Mouse (Mus musculus) limb, embryonic 15.5 days (tissue): ENCODE measurements around the gene Fbxo46. TPM values are rescaled to one million over a fixed set of nuclear protein-coding genes. Genes with fewer than 3 reads are reported as not detected.

Experiments used
- ATAC-seq: fragments of 200-750 bp; cut with Nextera tagmentation; 2 replicates; pipeline ENCODE4 v1.8.0; 2017; ENCODE audit warnings: low read depth, moderate TSS enrichment; ENCODE audit not compliant: insufficient number of reproducible peaks, low FRiP score, low TSS enrichment
- H3K27ac ChIP-seq: fragments of 300-500 bp; sonication (generic); 2 replicates; pipeline ENCODE4 v1.5.1; 2015; ENCODE audit warnings: moderate library complexity, mild to moderate bottlenecking, inconsistent platforms
- H3K27me3 ChIP-seq: fragments of 300-500 bp; sonication (generic); 2 replicates; pipeline ENCODE4 v1.6.1; 2015; ENCODE audit warnings: inconsistent platforms
- H3K36me3 ChIP-seq: fragments of 300-500 bp; sonication (generic); 2 replicates; pipeline ENCODE4 v1.6.1; 2015; ENCODE audit warnings: inconsistent platforms
- H3K4me1 ChIP-seq: fragments of 300-500 bp; sonication (generic); 2 replicates; pipeline ENCODE4 v1.6.1; 2015; ENCODE audit warnings: inconsistent platforms
- H3K4me2 ChIP-seq: fragments of 300-500 bp; sonication (generic); 2 replicates; pipeline ENCODE4 v1.6.1; 2015; ENCODE audit warnings: mild to moderate bottlenecking, inconsistent platforms
- H3K4me3 ChIP-seq: fragments of 300-500 bp; sonication (generic); 2 replicates; pipeline ENCODE4 v1.5.1; 2015; ENCODE audit warnings: mild to moderate bottlenecking, inconsistent platforms
- H3K9ac ChIP-seq: fragments of 300-500 bp; sonication (generic); 2 replicates; pipeline ENCODE4 v1.6.1; 2015; ENCODE audit warnings: inconsistent platforms
- H3K9me3 ChIP-seq: fragments of 300-500 bp; sonication (generic); 2 replicates; pipeline ENCODE4 v1.6.1; 2016; ENCODE audit warnings: inconsistent platforms
- WGBS: fragments of 180-500 bp; shearing (Covaris S2); methylation state at CpG from one replicate; pipeline ENCODE4 v1.1.7; 2015; 5-methylcytosine and 5-hydroxymethylcytosine counted together
- polyA plus RNA-seq: library from polyadenylated mRNA; unstranded; fragments of >200 nt; fragmentation: Nextera tagmentation; extraction: Ambion mirVana; gene quantifications from 2 replicates; pipeline ENCODE4 v1.2.1, GENCODE M21; 2015

Gene Fbxo46
- polyA plus RNA-seq, 1 experiment from 2014 or later, result 16.9 TPM

GRCm38 (mm10) chr7:19093537-19094385 lies 25.9 kb upstream of the Fbxo46 start:
- Histone ChIP-seq H3K9me3 (no peaks in the 10 kb centered on the region), H3K4me2 (peak overlapping the region; percentile 88), H3K4me3 (peak overlapping the region; percentile 86), H3K27ac (peak overlapping the region; percentile 99), H3K36me3 (peaks cover 38% of the 10 kb centered on the region), H3K9ac (peak overlapping the region; percentile 78), H3K27me3 (peaks cover 4% of the 10 kb centered on the region; the same call in 1 of the 2 replicates), H3K4me1 (peaks cover 54% of the 10 kb centered on the region)
- under 1% methylated on average over 45 of the region's 45 CpGs for WGBS
- ATAC-seq, result peak; percentile 84

GRCm38 (mm10) chr7:19094471-19094825 lies 25.2 kb upstream of the Fbxo46 start, which contains the start of gene Six5:
TSS of gene Six5 (plus strand) at chr7:19094594.
- Histone ChIP-seq H3K27ac (peak within 1 kb of the TSS; percentile 99), H3K36me3 (peaks cover 34% of the 10 kb centered on the region), H3K4me3 (peak within 1 kb of the TSS; percentile 86), H3K4me2 (peak within 1 kb of the TSS; percentile 88), H3K27me3 (peaks cover 4% of the 10 kb centered on the region; the same call in 1 of the 2 replicates), H3K9ac (peak within 1 kb of the TSS; percentile 78), H3K9me3 (no peaks in the 10 kb centered on the region), H3K4me1 (peaks cover 54% of the 10 kb centered on the region)
- ATAC-seq, result peak; percentile 26
- WGBS, result 1% methylated on average over 20 of the region's 36 CpGs

GRCm38 (mm10) chr7:19094826-19095750 lies 24.6 kb upstream of the Fbxo46 start:
- under 1% methylated on average over 83 of the region's 87 CpGs for WGBS

GRCm38 (mm10) chr7:19095751-19096110 lies 23.9 kb upstream of the Fbxo46 start:
- H3K27ac ChIP-seq, result peak overlapping the region; percentile 99
- 1% methylated on average over 19 of the region's 19 CpGs for WGBS
- peak overlapping the region; percentile 88 for H3K4me2 ChIP-seq
- peak; percentile 6; the same call in 1 of the 2 replicates for ATAC-seq
- H3K36me3 ChIP-seq, result peaks cover 25% of the 10 kb centered on the region
- H3K4me1 ChIP-seq, result peaks cover 54% of the 10 kb centered on the region
- H3K9ac ChIP-seq, result peak overlapping the region; percentile 78
- H3K9me3 ChIP-seq, result no peaks in the 10 kb centered on the region
- peaks cover 1% of the 10 kb centered on the region; the same call in 1 of the 2 replicates for H3K27me3 ChIP-seq
- peak overlapping the region; percentile 86 for H3K4me3 ChIP-seq

More at GRCm38 (mm10) chr7:19094826-19095750, 24.6 kb upstream of the Fbxo46 start:
- Histone ChIP-seq H3K9me3 (no peaks in the 10 kb centered on the region), H3K36me3 (peaks cover 32% of the 10 kb centered on the region), H3K4me2 (peak overlapping the region; percentile 88), H3K4me1 (peaks cover 54% of the 10 kb centered on the region), H3K27me3 (peaks cover 4% of the 10 kb centered on the region; the same call in 1 of the 2 replicates), H3K9ac (peak overlapping the region; percentile 78), H3K4me3 (peak overlapping the region; percentile 86), H3K27ac (peak overlapping the region; percentile 99)
- no peak for ATAC-seq

GRCm38 (mm10) chr7:19096421-19096976 lies 23.2 kb upstream of the Fbxo46 start:
- H3K27me3 ChIP-seq, result no peaks in the 10 kb centered on the region
- H3K36me3 ChIP-seq, result peaks cover 20% of the 10 kb centered on the region; the same call in 1 of the 2 replicates
- H3K9me3 ChIP-seq, result no peaks in the 10 kb centered on the region
- peaks cover 52% of the 10 kb centered on the region for H3K4me1 ChIP-seq
- H3K4me2 ChIP-seq, result peak overlapping the region; percentile 88
- H3K9ac ChIP-seq, result peak overlapping the region; percentile 78
- peak overlapping the region; percentile 86 for H3K4me3 ChIP-seq
- WGBS, result 45% methylated on average over 5 of the region's 5 CpGs
- no peak for ATAC-seq
- peak overlapping the region; percentile 99 for H3K27ac ChIP-seq

- Histone ChIP-seq H3K9me3 (no peaks in the 10 kb centered on the region), H3K27ac (no peak overlapping the region; the same call in 1 of the 2 replicates), H3K4me2 (no peak overlapping the region), H3K27me3 (no peaks in the 10 kb centered on the region), H3K4me1 (peaks cover 45% of the 10 kb centered on the region), H3K4me3 (peak overlapping the region; percentile 86; the same call in 1 of the 2 replicates), H3K36me3 (peaks cover 20% of the 10 kb centered on the region; the same call in 1 of the 2 replicates), H3K9ac (no peak overlapping the region)
- ATAC-seq, result no peak
- 60% methylated on average over 2 of the region's 2 CpGs for WGBS
Measured at GRCm38 (mm10) chr7:19097217-19097616, 22.4 kb upstream of the Fbxo46 start.

- no peak overlapping the region for H3K27ac ChIP-seq
- no peaks in the 10 kb centered on the region for H3K27me3 ChIP-seq
- no peak overlapping the region for H3K9ac ChIP-seq
- peaks cover 21% of the 10 kb centered on the region; the same call in 1 of the 2 replicates for H3K36me3 ChIP-seq
- no peak for ATAC-seq
- no peaks in the 10 kb centered on the region for H3K9me3 ChIP-seq
- no peak overlapping the region for H3K4me2 ChIP-seq
- peaks cover 39% of the 10 kb centered on the region for H3K4me1 ChIP-seq
- no peak overlapping the region for H3K4me3 ChIP-seq
Measured at GRCm38 (mm10) chr7:19097863-19098262, 21.8 kb upstream of the Fbxo46 start.

- no peaks in the 10 kb centered on the region for H3K27me3 ChIP-seq
- peaks cover 31% of the 10 kb centered on the region for H3K4me1 ChIP-seq
- H3K36me3 ChIP-seq, result peaks cover 25% of the 10 kb centered on the region; the same call in 1 of the 2 replicates
- no peak overlapping the region for H3K9ac ChIP-seq
- no peak for ATAC-seq
- H3K4me3 ChIP-seq, result no peak overlapping the region
- no peak overlapping the region for H3K27ac ChIP-seq
- 72% methylated on average over 7 of the region's 7 CpGs for WGBS
- H3K4me2 ChIP-seq, result no peak overlapping the region
- no peaks in the 10 kb centered on the region for H3K9me3 ChIP-seq
Measured at GRCm38 (mm10) chr7:19098811-19099210, 20.8 kb upstream of the Fbxo46 start.

GRCm38 (mm10) chr7:19100290-19100689 lies 19.4 kb upstream of the Fbxo46 start:
- Histone ChIP-seq H3K9ac (no peak overlapping the region), H3K4me1 (peaks cover 27% of the 10 kb centered on the region), H3K27me3 (no peaks in the 10 kb centered on the region), H3K9me3 (no peaks in the 10 kb centered on the region), H3K36me3 (peaks cover 25% of the 10 kb centered on the region; the same call in 1 of the 2 replicates), H3K27ac (no peak overlapping the region), H3K4me3 (no peak overlapping the region), H3K4me2 (no peak overlapping the region)
- WGBS, result 84% methylated on average over 1 of the region's 1 CpGs
- ATAC-seq, result no peak

GRCm38 (mm10) chr7:19103741-19104140 lies 15.9 kb upstream of the Fbxo46 start:
- Histone ChIP-seq H3K27me3 (no peaks in the 10 kb centered on the region), H3K4me2 (no peak overlapping the region), H3K9me3 (no peaks in the 10 kb centered on the region), H3K4me1 (no peaks in the 10 kb centered on the region), H3K27ac (no peak overlapping the region), H3K36me3 (0 out of 2 replicates have a peak, but pooled peaks cover 8% of the 10 kb centered on the region), H3K9ac (no peak overlapping the region), H3K4me3 (no peak overlapping the region)
- no peak for ATAC-seq

- no peak overlapping the region for H3K9ac ChIP-seq
Measured at GRCm38 (mm10) chr7:19104486-19104885, 15.2 kb upstream of the Fbxo46 start.

More at GRCm38 (mm10) chr7:19104486-19104885, 15.2 kb upstream of the Fbxo46 start:
- H3K4me2 ChIP-seq, result no peak overlapping the region
- 0 out of 2 replicates have a peak, but pooled peaks cover 8% of the 10 kb centered on the region for H3K36me3 ChIP-seq
- H3K9me3 ChIP-seq, result no peaks in the 10 kb centered on the region
- no peaks in the 10 kb centered on the region for H3K4me1 ChIP-seq
- H3K27me3 ChIP-seq, result no peaks in the 10 kb centered on the region
- ATAC-seq, result no peak
- 80% methylated on average over 2 of the region's 2 CpGs for WGBS
- H3K27ac ChIP-seq, result no peak overlapping the region
- H3K4me3 ChIP-seq, result no peak overlapping the region
